Mouse (Mus musculus) gastrocnemius, adult 8-10 months (tissue): ENCODE measurements around the gene Sipa1l3. TPM values are rescaled to one million over a fixed set of nuclear protein-coding genes. Genes with fewer than 3 reads are reported as not detected.

Source experiments
- DNase-seq, 2 experiments: peaks; one replicate each; pipeline ENCODE4 v3.0.0; 2022; ENCODE audit warnings: low spot score in 2 of 2
- total RNA-seq, 4 experiments: library from RNA; stranded (reverse); gene quantifications; 2 replicates each; pipeline ENCODE4 v1.2.4; 2022

Sipa1l3 gene
- total RNA-seq, 4 experiments from 2014 or later, result 5.3 to 7.0 (median 6.2) TPM

- no peak for DNase-seq
Observed at GRCm38 (mm10) chr7:29386349-29386748, 132.1 kb downstream of the Sipa1l3 start.

GRCm38 (mm10) chr7:29385791-29386190 lies 132.7 kb downstream of the Sipa1l3 start:
- no peak for DNase-seq

- peak; percentile 58 to 69 for DNase-seq
Observed at GRCm38 (mm10) chr7:29383255-29383654, 135.2 kb downstream of the Sipa1l3 start.

GRCm38 (mm10) chr7:29381466-29382040 lies 136.9 kb downstream of the Sipa1l3 start:
- no peak for DNase-seq

- DNase-seq, result no peak
Observed at GRCm38 (mm10) chr7:29374054-29374453, 144.4 kb downstream of the Sipa1l3 start.

GRCm38 (mm10) chr7:29372123-29372522 lies 146.3 kb downstream of the Sipa1l3 start:
- DNase-seq, result no peak

- DNase-seq, result no peak
Observed at GRCm38 (mm10) chr7:29370031-29370430, 148.4 kb downstream of the Sipa1l3 start.

- no peak for DNase-seq
Observed at GRCm38 (mm10) chr7:29368004-29368320, 150.5 kb downstream of the Sipa1l3 start.

- DNase-seq, result no peak
Observed at GRCm38 (mm10) chr7:29367166-29368003, 151.1 kb downstream of the Sipa1l3 start.

GRCm38 (mm10) chr7:29364052-29364451 lies 154.4 kb downstream of the Sipa1l3 start:
- no peak for DNase-seq

- no peak for DNase-seq
Observed at GRCm38 (mm10) chr7:29361497-29361896, 156.9 kb downstream of the Sipa1l3 start.

GRCm38 (mm10) chr7:29355406-29355805 lies 163.0 kb downstream of the Sipa1l3 start:
- DNase-seq, result no peak

GRCm38 (mm10) chr7:29354161-29354560 lies 164.3 kb downstream of the Sipa1l3 start:
- DNase-seq, result peak; percentile 22 to 57

- DNase-seq, result no peak
Observed at GRCm38 (mm10) chr7:29352246-29352645, 166.2 kb downstream of the Sipa1l3 start.

GRCm38 (mm10) chr7:29350489-29350888 lies 168.0 kb downstream of the Sipa1l3 start:
- DNase-seq, result no peak

GRCm38 (mm10) chr7:29346212-29346611 lies 172.2 kb downstream of the Sipa1l3 start:
- no peak for DNase-seq

- no peak for DNase-seq
Observed at GRCm38 (mm10) chr7:29345534-29345933, 172.9 kb downstream of the Sipa1l3 start.

GRCm38 (mm10) chr7:29343746-29344145 lies 174.7 kb downstream of the Sipa1l3 start:
- no peak for DNase-seq

- DNase-seq, result no peak
Observed at GRCm38 (mm10) chr7:29342489-29343092, 175.8 kb downstream of the Sipa1l3 start.

- DNase-seq, result no peak
Observed at GRCm38 (mm10) chr7:29341722-29342121, 176.7 kb downstream of the Sipa1l3 start.

GRCm38 (mm10) chr7:29340838-29341237 lies 177.6 kb downstream of the Sipa1l3 start:
- no peak for DNase-seq

- no peak for DNase-seq
Observed at GRCm38 (mm10) chr7:29340247-29340646, 178.2 kb downstream of the Sipa1l3 start.
